Mouse (Mus musculus) T-helper 17 cell (primary cell): ENCODE measurements around the gene Hes7.

Source experiments
- in situ Hi-C, 2 experiments: fragments of 300-600 bp; cut with MboI, MseI; formaldehyde crosslinking; loops; 1 replicate in 1 of 2; 2 replicates in 1 of 2; pipeline ENCODE4 v1.15.1; 2025; ENCODE audit warnings: high pct_unique_total_duplicates in 2 of 2

Gene Hes7

GRCm38 (mm10) chr11:69111051-69111810 lies 9.0 kb upstream of the Hes7 start:
- in situ Hi-C loops = no loop called here

- in situ Hi-C loops = no loop called here
These were observed 8.3 kb upstream of the Hes7 start for GRCm38 (mm10) chr11:69111865-69112264.

- in situ Hi-C loops = no loop called here
These were observed 6.2 kb upstream of the Hes7 start for GRCm38 (mm10) chr11:69114018-69114417.

GRCm38 (mm10) chr11:69114621-69115020 lies 5.6 kb upstream of the Hes7 start:
- in situ Hi-C loops = no loop called here

GRCm38 (mm10) chr11:69116843-69117242 lies 3.4 kb upstream of the Hes7 start:
- in situ Hi-C loops = no loop called here

GRCm38 (mm10) chr11:69117737-69118695 lies 2.2 kb upstream of the Hes7 start:
- in situ Hi-C loops = no loop called here

GRCm38 (mm10) chr11:69118765-69119164 lies 1.4 kb upstream of the Hes7 start:
- in situ Hi-C loops = no loop called here

- in situ Hi-C loops = loop anchor here (5.0 to 10.0 kb wide), 2 partner anchors 57 to 265 kb away; no protein-coding TSS in a partner anchor
These were observed 603 bp upstream of the Hes7 start for GRCm38 (mm10) chr11:69119446-69120155.

- in situ Hi-C loops = loop anchor here (5.0 to 10.0 kb wide), 2 partner anchors 59 to 266 kb away; no protein-coding TSS in a partner anchor
These were observed 967 bp downstream of the Hes7 start for GRCm38 (mm10) chr11:69121001-69121740.

- in situ Hi-C loops = loop anchor here (5.0 to 10.0 kb wide), 2 partner anchors 60 to 267 kb away; no protein-coding TSS in a partner anchor
These were observed 1.6 kb downstream of the Hes7 start for GRCm38 (mm10) chr11:69121741-69122335.

GRCm38 (mm10) chr11:69122336-69122951 lies 2.2 kb downstream of the Hes7 start, which contains the start of gene 9130213A22Rik:
Gene 9130213A22Rik, minus strand, starts transcription at chr11:69122589.
- in situ Hi-C loops = loop anchor here (5.0 to 10.0 kb wide), 2 partner anchors 60 to 268 kb away; no protein-coding TSS in a partner anchor

- in situ Hi-C loops = loop anchor here (5.0 to 10.0 kb wide), 2 partner anchors 61 to 268 kb away; no protein-coding TSS in a partner anchor
These were observed 3.0 kb downstream of the Hes7 start for GRCm38 (mm10) chr11:69123056-69123692.

- in situ Hi-C loops = loop anchor here (5.0 to 10.0 kb wide), 2 partner anchors 62 to 269 kb away; no protein-coding TSS in a partner anchor
These were observed 3.7 kb downstream of the Hes7 start for GRCm38 (mm10) chr11:69123693-69124497.

- in situ Hi-C loops = loop anchor here (5.0 to 10.0 kb wide), 2 partner anchors 62 to 270 kb away; no protein-coding TSS in a partner anchor
These were observed 4.3 kb downstream of the Hes7 start for GRCm38 (mm10) chr11:69124498-69124847.

GRCm38 (mm10) chr11:69125041-69125851 lies 5.0 kb downstream of the Hes7 start:
- in situ Hi-C loops = loop anchor here in 1 of 2 experiments (10.0 kb wide), 1 partner anchor 270 kb away; no protein-coding TSS in a partner anchor

- in situ Hi-C loops = loop anchor here in 1 of 2 experiments (10.0 kb wide), 1 partner anchor 271 kb away; no protein-coding TSS in a partner anchor
These were observed 5.5 kb downstream of the Hes7 start, which contains the start of gene Aloxe3 for GRCm38 (mm10) chr11:69125852-69125918. Gene Aloxe3, plus strand, starts transcription at chr11:69125896.

GRCm38 (mm10) chr11:69125919-69126705 lies 5.9 kb downstream of the Hes7 start:
- in situ Hi-C loops = loop anchor here in 1 of 2 experiments (10.0 kb wide), 1 partner anchor 271 kb away; no protein-coding TSS in a partner anchor
